Mouse (Mus musculus): Measurements from ENCODE around the gene Gcc1. TPM values are rescaled to one million over a fixed set of nuclear protein-coding genes. Genes with fewer than 3 reads are reported as not detected.

The Gcc1 gene
- polyA plus RNA-seq (2017; shearing (Covaris generic)): 22.2 TPM

DNA sequence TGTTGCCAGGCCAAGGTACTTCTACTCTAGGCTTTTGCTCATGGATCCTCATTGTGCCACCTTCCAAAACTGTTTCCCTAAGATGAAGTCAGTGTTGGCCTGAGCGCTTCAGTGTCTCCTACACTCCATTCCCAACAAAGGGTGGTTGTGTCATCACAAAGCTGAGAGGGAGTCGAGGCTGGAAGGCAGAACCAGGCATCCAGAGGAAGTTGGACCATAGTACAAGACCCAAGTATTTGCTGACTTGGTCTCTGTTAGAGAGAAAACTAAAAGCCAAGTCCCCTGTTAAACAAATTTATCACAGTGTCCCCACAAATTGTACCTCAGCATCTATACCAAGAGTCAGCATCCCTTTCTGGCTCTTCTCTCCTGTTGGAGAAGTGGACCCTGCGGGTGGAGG lies at the start of gene Gcc1:
Gcc1 (minus strand) TSS at position 101 of the 400 bp plus-strand sequence.

DNA sequence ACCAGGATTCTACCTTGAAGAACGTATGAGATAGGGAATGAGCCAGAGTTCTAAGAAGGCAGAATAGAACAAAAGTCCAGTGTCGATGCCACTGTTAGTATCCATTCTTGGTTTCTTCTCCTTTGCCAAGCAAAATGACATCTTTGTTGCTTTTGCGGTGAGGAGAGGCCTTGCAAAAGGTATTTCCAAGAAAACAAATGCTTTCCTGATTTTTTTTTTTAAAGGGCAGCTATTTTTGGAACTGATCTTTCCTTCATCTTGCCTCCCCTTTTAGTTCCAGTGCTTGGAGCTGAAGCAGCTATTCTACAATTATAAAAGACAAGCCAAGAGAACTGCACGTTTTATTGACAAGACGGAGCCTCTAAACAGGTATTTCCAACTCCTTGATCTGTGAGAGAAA lies 46.6 kb upstream of the Gcc1 start, which contains the start of gene Snd1:
Snd1 (plus strand) TSS at position 301 of the 400 bp plus-strand sequence.

DNA sequence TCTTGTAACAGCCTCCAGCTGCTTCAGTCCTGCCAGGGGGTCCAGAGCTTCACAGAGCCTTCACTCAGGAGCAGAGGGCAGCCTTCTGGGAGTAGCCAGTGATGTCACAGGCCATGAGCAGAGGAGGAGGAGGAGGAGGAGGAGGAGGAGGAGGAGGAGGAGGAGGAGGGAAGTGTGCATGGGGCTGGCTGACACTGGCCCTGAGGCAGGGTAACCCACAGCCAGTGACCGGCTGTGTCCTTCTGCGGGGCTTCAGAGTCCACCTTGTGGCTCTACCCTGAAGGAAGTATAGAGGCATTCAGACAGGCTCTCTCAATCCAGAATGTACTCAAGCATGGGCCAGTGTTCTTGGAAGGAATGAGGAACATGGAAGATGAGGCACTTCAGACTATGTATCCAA lies 21.1 kb upstream of the Gcc1 start, which contains the start of gene Pax4:
Pax4 (minus strand) TSS at position 101 of the 400 bp plus-strand sequence.

DNA sequence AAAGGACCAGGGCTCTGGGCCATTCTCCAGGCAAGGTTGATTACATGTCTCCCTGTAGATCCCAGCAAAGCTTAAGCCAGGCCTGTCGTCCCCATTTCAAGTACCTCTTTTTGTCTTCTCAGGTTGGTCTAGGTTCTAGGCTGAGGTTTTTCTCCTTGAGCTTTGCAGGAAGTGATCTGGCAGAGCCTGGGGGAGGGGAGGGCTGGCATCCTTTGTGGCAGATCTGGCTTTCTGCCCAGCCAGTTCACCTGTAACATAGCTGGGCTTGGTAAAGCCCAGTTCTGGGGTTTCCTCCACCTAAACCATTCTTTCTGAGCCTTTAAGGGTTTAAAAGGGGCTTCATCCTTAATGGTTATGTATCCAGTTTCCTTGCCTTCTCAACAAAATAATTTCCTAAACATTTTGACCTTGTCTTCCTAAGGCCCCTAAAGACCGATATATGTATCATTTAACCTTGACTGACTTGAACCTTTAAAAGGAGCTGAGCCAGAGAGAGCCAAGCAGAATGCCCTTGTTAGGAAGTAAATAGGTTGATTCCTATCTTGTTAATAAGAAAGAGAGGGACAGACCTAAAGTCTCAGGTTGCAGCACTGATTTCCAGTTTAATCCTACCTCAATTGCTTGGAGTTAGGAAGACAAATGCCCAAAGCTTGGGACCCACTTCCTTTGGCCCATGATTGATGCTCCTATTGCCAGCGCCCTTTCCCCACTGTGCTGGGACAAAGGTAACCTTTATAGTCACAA lies 922 bp downstream of the Gcc1 start, which contains the start of gene Fscn3:
Fscn3 (plus strand) TSS at position 694 of the 744 bp plus-strand sequence.

DNA sequence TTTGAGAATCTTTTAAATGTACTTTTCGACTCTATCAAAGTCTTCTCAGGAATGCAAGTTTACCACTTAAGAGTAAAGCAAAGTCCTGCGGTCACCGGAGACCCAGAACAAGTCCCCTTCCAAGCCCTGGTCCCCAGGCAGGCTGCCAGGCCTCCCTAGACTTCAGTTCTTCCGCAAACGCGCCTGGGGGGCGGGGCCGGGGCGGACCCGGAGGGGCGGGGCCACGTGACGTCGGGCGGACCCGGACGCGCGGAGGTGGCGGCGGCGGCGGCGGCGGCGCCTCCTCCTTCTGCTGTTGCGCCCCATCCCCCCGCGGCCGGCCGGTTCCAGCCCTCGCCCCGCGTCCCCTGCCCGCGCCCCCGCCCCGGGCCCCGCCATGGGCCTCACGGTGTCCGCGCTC lies 4.9 kb downstream of the Gcc1 start, which contains the start of gene Arf5:
Arf5 (plus strand) TSS at position 248 of the 400 bp plus-strand sequence.

GRCm38 (mm10) chr6:28397681-28398203 lies 30.4 kb downstream of the Gcc1 start, which contains the start of gene Zfp800:
TSS of gene Zfp800 (minus strand) at chr6:28398005.

Other genes with a start within 250 kb of the Gcc1 start
- gene Zfp800, start 30.4 kb downstream of the Gcc1 start, polyA plus RNA-seq (2017; shearing (Covaris generic)): 50.4 TPM
- 393 TPM for gene Arf5, start 4.8 kb downstream of the Gcc1 start, polyA plus RNA-seq (2017; shearing (Covaris generic))
- not detected for gene Fscn3, start 601 bp downstream of the Gcc1 start, polyA plus RNA-seq (2017; shearing (Covaris generic))
- not detected for gene Pax4, start 21.0 kb upstream of the Gcc1 start, polyA plus RNA-seq (2017; shearing (Covaris generic))
- gene Snd1, start 46.7 kb upstream of the Gcc1 start, polyA plus RNA-seq (2017; shearing (Covaris generic)): 117 TPM